Comparison of ENCODE assay signal across 9 mouse cellular contexts in the genomic region with DNA sequence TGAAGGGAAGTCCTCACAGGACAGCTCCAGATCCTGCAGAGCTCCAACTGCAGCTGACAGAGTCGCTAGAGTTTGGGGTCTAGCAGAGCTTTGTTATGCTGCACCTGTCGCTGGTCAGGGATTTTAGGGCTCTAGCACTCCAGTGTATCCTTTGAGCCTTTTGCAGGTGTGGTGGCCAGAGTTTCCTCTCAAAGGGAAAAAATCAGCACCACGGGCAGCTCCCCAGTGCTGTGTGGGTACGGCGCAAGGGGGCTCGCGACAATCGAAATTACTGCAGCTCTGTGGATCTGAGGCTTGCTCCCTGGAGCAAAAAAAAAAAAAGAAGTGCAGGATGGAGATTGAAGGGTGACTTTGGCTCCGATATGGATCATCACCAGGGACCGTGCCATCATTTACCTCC. TPM values are rescaled to one million over a fixed set of nuclear protein-coding genes. Genes with fewer than 3 reads are reported as not detected.
A peak's percentile ranks its signal among the peaks of the same experiment; 100 is the strongest.
DNase-seq lines count a peak whose midpoint lies in the region; ATAC-seq lines count a peak whose summit lies in the region.
"Had no signal": no experiment of that assay in that cellular context is flagged by ENCODE, and none has a peak within 500 bp of the region (broad histone marks: within the 10 kb centered on the region; RNA-seq: fewer than 3 reads in every experiment).

No protein-coding gene starts in this region.

- H3K27ac ChIP-seq in midbrain, embryonic 13.5 days = no peak overlapping the region
- H3K27ac ChIP-seq: limb, embryonic 13.5 days had no signal

- peak overlapping the region; percentile 66 for H3K4me2 ChIP-seq in midbrain, embryonic 13.5 days (replicated peaks)
- H3K4me2 ChIP-seq: limb, embryonic 13.5 days had no signal

- no peak overlapping the region for H3K9ac ChIP-seq in midbrain, embryonic 13.5 days (replicated peaks)
- H3K9ac ChIP-seq: limb, embryonic 13.5 days had no signal

- H3K27me3 ChIP-seq in midbrain, embryonic 13.5 days = peaks cover 64% of the 10 kb centered on the region

- peak; percentile 49 for DNase-seq in urinary bladder, postnatal 14 days (ENCODE audit: low spot score)
- DNase-seq in urinary bladder, adult 2 months (ENCODE audit: low spot score) = no peak
- peak; percentile 89 for DNase-seq in embryo, embryonic 11 days
- DNase-seq in kidney, adult 8-10 months = peak; percentile 12 to 58
- DNase-seq in urinary bladder, postnatal 4 days (ENCODE audit: low spot score in 2 of 2) = peak; percentile 21 to 61
- no peak for DNase-seq in T-cell, adult 2 months (ENCODE audit: low spot score)

- H3K4me1 ChIP-seq in midbrain, embryonic 13.5 days (replicated peaks) = peaks cover 33% of the 10 kb centered on the region

- ATAC-seq in midbrain, embryonic 13.5 days = no peak
- no peak for ATAC-seq in erythroblast, adult 5-6 weeks (replicated peaks; ENCODE audit: low FRiP score, poor library complexity, severe bottlenecking)

- H3K36me3 ChIP-seq in midbrain, embryonic 13.5 days = no peaks in the 10 kb centered on the region
- H3K36me3 ChIP-seq: limb, embryonic 13.5 days had no signal

- no peaks in the 10 kb centered on the region for H3K9me3 ChIP-seq in midbrain, embryonic 13.5 days
- H3K9me3 ChIP-seq: limb, embryonic 13.5 days had no signal

- H3K4me3 ChIP-seq in midbrain, embryonic 13.5 days (replicated peaks) = peak overlapping the region; percentile 41
- H3K4me3 ChIP-seq: limb, embryonic 13.5 days had no signal

- 2% methylated on average over 10 of the region's 10 CpGs for WGBS in midbrain, embryonic 13.5 days

RNA-seq across cellular contexts. Expression of a gene that starts 0.7 kb away (rescaled TPM):
- not detected in 2 replicates for polyA plus RNA-seq in urinary bladder, adult 2 months (2012; rRNA removed)
- 0.09 TPM in 1 of 2 replicates, not detected in the other for polyA plus RNA-seq in midbrain, embryonic 13.5 days (2015; fragmentation: Nextera tagmentation; extraction: Ambion mirVana)
- not detected in 2 replicates for total RNA-seq in erythroblast, adult 5-6 weeks (2015; ENCODE audit: low replicate concordance)
- not detected in 2 replicates for total RNA-seq in erythroblast, adult 5-6 weeks (2017; ENCODE audit: low replicate concordance)
- polyA plus RNA-seq: limb, embryonic 13.5 days had no signal

Comparison
In these comparisons a context has a peak if more than half of its experiments do, and no peak if none do; other contexts are left out.
1. DNase-seq: peak in urinary bladder, postnatal 14 days (single experiment), embryo, embryonic 11 days (single experiment), kidney, adult 8-10 months (2 of 2) and urinary bladder, postnatal 4 days (2 of 2); none in urinary bladder, adult 2 months (single experiment) and T-cell, adult 2 months (single experiment).